Mouse (Mus musculus) inflammation-experienced regulatory T-cells, adult 6 months (primary cell): ENCODE results near the gene Vmn1r13. TPM values are rescaled to one million over a fixed set of nuclear protein-coding genes. Genes with fewer than 3 reads are reported as not detected.
"Not testable (repeated sequence)": the region's sequence is repeated elsewhere in the genome, so short reads cannot be mapped to it uniquely, and the experiment has no call there.

Source experiments
- ATAC-seq: one replicate; pipeline ENCODE4 v1.8.0; 2017
- polyA plus RNA-seq, 3 experiments: library from polyadenylated mRNA; unstranded; fragments of 100-300 nt; shearing (Covaris generic); gene quantifications; one replicate each; pipeline ENCODE4 v1.2.1; 2017

Vmn1r13 gene
- polyA plus RNA-seq = 1 to 10 TPM in 1 of 3 experiments, under 1 TPM in 1, not detected in 1; 0.55 to 1.5 TPM

DNA sequence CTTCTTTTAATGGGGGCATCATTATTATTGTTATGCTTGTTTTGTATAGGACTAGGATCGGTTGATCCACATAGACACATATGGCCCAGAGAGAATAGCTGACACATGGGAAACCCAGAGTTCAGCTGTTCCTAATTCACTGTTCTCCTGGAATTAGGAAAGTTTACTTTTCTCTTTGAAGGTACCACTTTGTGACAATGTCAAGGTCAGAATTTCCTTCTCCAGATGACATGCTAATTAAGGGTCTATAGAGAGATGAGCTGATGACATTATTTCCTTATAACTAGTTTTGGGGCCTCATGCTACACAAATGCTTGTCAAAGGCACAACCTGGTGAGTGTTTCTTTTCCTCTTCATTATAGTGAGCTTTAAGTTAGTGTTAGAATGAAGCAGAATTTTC is at the start of gene Vmn1r13:
Gene Vmn1r13 (plus strand): TSS at position 301 of the 400 bp plus-strand sequence.
- not testable (repeated sequence) for ATAC-seq

DNA sequence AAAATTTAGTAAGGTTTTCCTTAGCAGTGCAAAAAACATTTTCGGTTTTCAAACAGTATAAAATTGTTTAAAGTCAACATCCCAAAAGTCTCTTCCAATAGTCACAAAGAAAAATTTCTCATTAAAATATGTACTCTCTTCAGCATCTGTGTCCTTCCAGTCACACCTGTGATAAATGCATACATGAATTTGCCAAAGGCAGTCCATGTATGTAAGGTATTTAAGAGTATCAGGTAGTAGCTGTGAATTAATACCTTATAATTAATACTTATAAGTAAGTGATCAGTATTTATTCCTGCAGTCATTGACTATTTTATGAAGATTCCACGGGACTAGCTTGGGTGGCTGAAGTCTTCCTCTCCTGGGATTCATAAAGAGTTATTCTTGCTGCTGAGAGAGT is 46.5 kb upstream of the Vmn1r13 start, which contains the start of gene Vmn1r12:
Gene Vmn1r12 (plus strand): TSS at position 301 of the 400 bp plus-strand sequence.
- no peak for ATAC-seq

DNA sequence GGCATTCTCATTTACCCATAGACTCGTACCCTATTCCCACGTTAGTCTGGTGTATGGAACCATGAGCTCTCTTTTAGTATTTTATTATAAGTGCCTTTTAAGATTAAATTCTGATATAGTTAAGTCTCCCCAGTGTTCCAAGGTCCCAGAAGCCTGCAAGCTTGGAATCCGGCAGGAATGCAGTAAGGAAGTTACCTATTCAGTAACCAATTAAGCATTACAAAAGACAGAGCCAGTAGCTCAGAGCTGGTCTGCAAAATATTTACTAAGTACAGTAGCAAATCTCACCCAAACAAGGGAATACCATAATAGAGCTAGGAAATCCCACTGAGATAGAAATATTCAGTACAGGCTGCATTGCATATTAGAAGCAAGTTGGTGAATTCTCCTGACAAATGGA is 13.1 kb upstream of the Vmn1r13 start:
- ATAC-seq = not testable (repeated sequence)

DNA sequence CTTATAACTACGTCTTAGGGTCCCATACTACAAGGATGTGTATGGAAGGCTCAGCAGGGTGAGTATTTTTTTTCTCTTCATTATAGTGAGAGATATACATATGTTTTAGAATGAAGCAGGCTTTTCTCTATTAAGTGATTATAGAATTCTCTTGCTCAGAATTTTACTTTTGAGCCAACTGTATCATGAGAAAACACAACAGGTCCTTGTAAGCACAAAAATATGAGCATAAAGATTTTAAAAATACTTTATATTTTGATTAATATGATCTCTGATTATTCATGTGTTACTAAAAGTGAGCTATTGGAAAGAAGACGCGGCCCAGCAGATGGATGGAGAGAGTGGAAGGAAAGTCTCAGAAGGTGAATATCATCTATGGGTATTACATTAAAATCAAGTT is 28.3 kb downstream of the Vmn1r13 start, which contains the start of gene Vmn1r14:
Gene Vmn1r14 (plus strand): TSS at position 301 of the 400 bp plus-strand sequence.
- ATAC-seq = no peak

DNA sequence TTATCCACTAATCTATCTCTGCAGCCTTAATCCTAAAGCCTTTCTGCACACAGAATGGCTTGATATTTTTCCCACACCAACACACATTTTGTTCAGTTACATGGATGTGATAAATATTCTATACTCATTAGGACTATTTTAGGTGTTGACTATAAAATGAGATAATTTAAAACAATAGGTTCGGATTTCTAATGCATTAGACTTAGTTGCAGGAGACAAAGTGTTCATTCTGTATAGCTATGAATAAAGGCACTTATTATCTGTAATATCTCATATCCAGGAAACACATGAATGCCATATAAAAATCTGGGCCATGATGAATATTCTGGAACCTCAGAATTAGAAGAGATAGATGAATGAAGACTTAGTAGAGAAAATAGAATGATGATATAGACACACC is 54.6 kb downstream of the Vmn1r13 start, which contains the start of gene Vmn1r15:
Gene Vmn1r15 (plus strand): TSS at position 301 of the 400 bp plus-strand sequence.
- ATAC-seq = no peak

DNA sequence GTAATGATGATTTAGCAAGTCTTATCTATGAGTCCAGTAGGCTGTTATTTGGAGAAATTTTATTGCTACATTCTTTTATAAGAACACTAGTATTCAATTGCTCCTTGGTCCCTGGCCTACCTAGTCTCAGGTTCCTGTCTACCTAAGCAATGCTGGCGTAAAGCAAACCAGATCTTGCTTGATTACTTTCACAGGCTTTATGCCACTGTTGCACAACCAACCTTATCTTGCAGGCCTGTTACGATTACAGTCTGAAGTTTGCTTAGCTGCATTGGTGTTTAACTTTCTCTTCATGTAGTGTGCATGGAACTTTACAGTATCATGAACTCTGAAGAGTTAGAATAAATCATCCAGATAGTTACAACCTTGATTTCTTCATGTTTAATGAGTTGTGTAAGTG is 57.9 kb downstream of the Vmn1r13 start:
- no peak for ATAC-seq

Other genes with a start within 250 kb of the Vmn1r13 start
- gene Vmn1r5, start 233.0 kb upstream of the Vmn1r13 start, polyA plus RNA-seq = not detected
- not detected for gene Vmn1r6, start 206.0 kb upstream of the Vmn1r13 start, polyA plus RNA-seq
- not detected for gene Vmn1r7, start 178.0 kb upstream of the Vmn1r13 start, polyA plus RNA-seq
- not detected for gene Vmn1r8, start 171.0 kb upstream of the Vmn1r13 start, polyA plus RNA-seq
- gene Vmn1r9, start 136.5 kb upstream of the Vmn1r13 start, polyA plus RNA-seq = not detected
- not detected for gene Vmn1r10, start 93.8 kb upstream of the Vmn1r13 start, polyA plus RNA-seq
- gene Vmn1r11, start 69.8 kb upstream of the Vmn1r13 start, polyA plus RNA-seq = not detected
- gene Vmn1r12, start 46.4 kb upstream of the Vmn1r13 start, polyA plus RNA-seq = not detected
- gene Vmn1r14, start 28.4 kb downstream of the Vmn1r13 start, polyA plus RNA-seq = under 1 TPM in 1 of 3 experiments, not detected in 2; 0.08 TPM
- under 1 TPM in 1 of 3 experiments, not detected in 2; 0.21 TPM for gene Vmn1r15, start 54.7 kb downstream of the Vmn1r13 start, polyA plus RNA-seq
- gene Vmn1r16, start 126.2 kb downstream of the Vmn1r13 start, polyA plus RNA-seq = not detected
- not detected for gene Vmn1r17, start 160.4 kb downstream of the Vmn1r13 start, polyA plus RNA-seq
- not detected for gene Vmn1r18, start 192.5 kb downstream of the Vmn1r13 start, polyA plus RNA-seq
- gene Vmn1r19, start 200.5 kb downstream of the Vmn1r13 start, polyA plus RNA-seq = not detected
- not detected for gene Vmn1r20, start 225.6 kb downstream of the Vmn1r13 start, polyA plus RNA-seq